Comparison of ENCODE assay signal across 22 mouse cellular contexts in genomic region chr5:119739386-119739785, GRCm38 (mm10).
DNase-seq lines count a peak whose midpoint lies in the region; ATAC-seq and TF ChIP-seq lines count a peak whose summit lies in the region.
"Had no signal": no experiment of that assay in that cellular context is flagged by ENCODE, and none has a peak within 500 bp of the region (broad histone marks: within the 10 kb centered on the region; RNA-seq: fewer than 3 reads in every experiment).

No protein-coding gene starts in this region.

- intact Hi-C loops in left cerebral cortex, postnatal 36 days (cut with DNase I): no loop called here

- TF ChIP-seq EP300 in liver, postnatal 0 days (IDR thresholded peaks at IDR 0.05; ENCODE audit: low read depth): no peak

- peak; percentile 27; the same call in 1 of the 2 replicates for TF ChIP-seq CTCF in liver, postnatal 0 days (IDR thresholded peaks at IDR 0.05; ENCODE audit: low read depth)
- TF ChIP-seq CTCF in E14TG2a.4 (conservative IDR thresholded peaks at IDR 0.05; ENCODE audit: low read length): peak; percentile 60
- TF ChIP-seq CTCF in bone marrow, adult 2 months (IDR thresholded peaks at IDR 0.05; ENCODE audit: control insufficient read depth, insufficient read depth, low read length): peak; percentile 15; the same call in 1 of the 2 replicates

- H3K9ac ChIP-seq in liver, postnatal 0 days (replicated peaks): no peak overlapping the region
- H3K9ac ChIP-seq in liver, embryonic 12.5 days: no peak overlapping the region
- H3K9ac ChIP-seq: heart, embryonic 13.5 days; lung, embryonic 15.5 days; midbrain, embryonic 12.5 days had no signal

- ATAC-seq in liver, postnatal 0 days: no peak
- ATAC-seq in liver, embryonic 12.5 days: no peak
- ATAC-seq: hindbrain, embryonic 16.5 days had no signal

- no peaks in the 10 kb centered on the region for H3K4me1 ChIP-seq in liver, postnatal 0 days (ENCODE audit: insufficient read depth)
- no peaks in the 10 kb centered on the region for H3K4me1 ChIP-seq in liver, embryonic 12.5 days
- H3K4me1 ChIP-seq in E14TG2a.4 (replicated peaks; ENCODE audit: low read depth, low read length): peaks cover 45% of the 10 kb centered on the region
- H3K4me1 ChIP-seq in bone marrow, adult 2 months (ENCODE audit: control insufficient read depth, insufficient read depth, low read length): no peaks in the 10 kb centered on the region; the same call in 1 of the 2 replicates
- H3K4me1 ChIP-seq: heart, embryonic 13.5 days; midbrain, embryonic 12.5 days had no signal

- H3K9me3 ChIP-seq in liver, postnatal 0 days (ENCODE audit: low read length): no peaks in the 10 kb centered on the region
- 0 out of 2 replicates have a peak, but pooled peaks cover 2% of the 10 kb centered on the region for H3K9me3 ChIP-seq in liver, embryonic 12.5 days (replicated peaks)
- no peaks in the 10 kb centered on the region for H3K9me3 ChIP-seq in E14TG2a.4 (ENCODE audit: low read length)
- H3K9me3 ChIP-seq: heart, embryonic 13.5 days; lung, embryonic 15.5 days; midbrain, embryonic 12.5 days had no signal

- WGBS in liver, postnatal 0 days (ENCODE audit: insufficient replicate concordance): 58% methylated on average over 4 of the region's 4 CpGs
- 40% methylated on average over 4 of the region's 4 CpGs for WGBS in liver, embryonic 12.5 days (ENCODE audit: insufficient replicate concordance)
- WGBS in bone marrow, adult 2 months: 52% methylated on average over 4 of the region's 4 CpGs

- no peak for DNase-seq in liver, postnatal 0 days
- DNase-seq in 416B (ENCODE audit: low read depth): peak; percentile 16
- no peak for DNase-seq in adrenal gland, postnatal 4 days (ENCODE audit: low spot score in 2 of 2)
- no peak for DNase-seq in left cerebral cortex, postnatal 36 days (ENCODE audit: low spot score in 2 of 2)
- DNase-seq: adrenal gland, postnatal 25 days; cerebellum, adult 8-10 months; gastrocnemius, adult 2 months; heart, postnatal 36 days; kidney, adult 18-20 months; kidney, postnatal 10 days; left cerebral cortex, postnatal 4 days; liver; spleen, adult 18-20 months; thymus, postnatal 14 days had no signal

- H3K4me3 ChIP-seq in liver, postnatal 0 days (ENCODE audit: low read depth, low read length): no peak overlapping the region
- H3K4me3 ChIP-seq in liver, embryonic 12.5 days: no peak overlapping the region
- H3K4me3 ChIP-seq in E14TG2a.4 (replicated peaks; ENCODE audit: low read length): no peak overlapping the region
- no peak overlapping the region for H3K4me3 ChIP-seq in bone marrow, adult 2 months (replicated peaks; ENCODE audit: control insufficient read depth, low read depth, low read length)
- H3K4me3 ChIP-seq: gastrocnemius, adult 2 months; heart, embryonic 13.5 days; lung, embryonic 15.5 days; midbrain, embryonic 12.5 days; myocyte had no signal

- H3K36me3 ChIP-seq in liver, postnatal 0 days (replicated peaks; ENCODE audit: insufficient read depth, low read length): no peaks in the 10 kb centered on the region
- no peaks in the 10 kb centered on the region for H3K36me3 ChIP-seq in liver, embryonic 12.5 days
- H3K36me3 ChIP-seq in E14TG2a.4 (ENCODE audit: insufficient read depth, low read length): no peaks in the 10 kb centered on the region
- H3K36me3 ChIP-seq: heart, embryonic 13.5 days; lung, embryonic 15.5 days; midbrain, embryonic 12.5 days had no signal

- H3K27ac ChIP-seq in liver, postnatal 0 days (ENCODE audit: low read depth): no peak overlapping the region
- no peak overlapping the region for H3K27ac ChIP-seq in liver, embryonic 12.5 days
- no peak overlapping the region for H3K27ac ChIP-seq in bone marrow, adult 2 months (ENCODE audit: control insufficient read depth, insufficient read depth, low read depth, low read length, poor library complexity)
- H3K27ac ChIP-seq: gastrocnemius, adult 2 months; heart, embryonic 13.5 days; lung, embryonic 15.5 days; midbrain, embryonic 12.5 days had no signal

- no peaks in the 10 kb centered on the region for H3K27me3 ChIP-seq in liver, postnatal 0 days (ENCODE audit: insufficient read depth, low read length)
- H3K27me3 ChIP-seq in liver, embryonic 12.5 days (replicated peaks): no peaks in the 10 kb centered on the region
- H3K27me3 ChIP-seq in E14TG2a.4 (ENCODE audit: insufficient read depth, low read length): no peaks in the 10 kb centered on the region
- H3K27me3 ChIP-seq: lung, embryonic 15.5 days had no signal

- no peak for TF ChIP-seq POLR2A in bone marrow, adult 2 months (IDR thresholded peaks at IDR 0.05; ENCODE audit: borderline replicate concordance, control insufficient read depth, low read depth, low read length)

- no peak overlapping the region for H3K4me2 ChIP-seq in liver, postnatal 0 days (ENCODE audit: low read depth, low read length)
- no peak overlapping the region for H3K4me2 ChIP-seq in liver, embryonic 12.5 days
- H3K4me2 ChIP-seq: heart, embryonic 13.5 days; lung, embryonic 15.5 days; midbrain, embryonic 12.5 days had no signal
